Mouse (Mus musculus) CH12.LX (cell line): ENCODE results near the gene Hypk. TPM values are rescaled to one million over a fixed set of nuclear protein-coding genes. Genes with fewer than 3 reads are reported as not detected.

ENCODE experiments used
- DNase-seq: peaks from one replicate; pipeline ENCODE4 v3.0.0-alpha.2; 2013; ENCODE audit errors: extremely low read depth
- H3K27ac ChIP-seq: 2 replicates; pipeline ENCODE4 v1.5.1; 2012; ENCODE audit warnings: low read depth, mild to moderate bottlenecking, control low read depth, moderate library complexity; ENCODE audit not compliant: insufficient read depth
- H3K27me3 ChIP-seq: replicated peaks from 2 replicates; pipeline ENCODE3; 2012; ENCODE audit warnings: inconsistent platforms
- H3K36me3 ChIP-seq, 2 experiments: replicated peaks in 1 of 2; 2 replicates each; pipeline versions ENCODE3 to v1.6.1; 2012; ENCODE audit warnings: inconsistent platforms in 1 of 2, low read length in 1 of 2, mild to moderate bottlenecking in 1 of 2, mixed read lengths in 1 of 2, moderate library complexity in 1 of 2; ENCODE audit not compliant: control insufficient read depth in 1 of 2, insufficient read depth in 1 of 2
- H3K4me1 ChIP-seq, 2 experiments: 2 replicates each; pipeline ENCODE4 v1.6.1; 2012; ENCODE audit warnings: inconsistent platforms in 1 of 2, moderate library complexity in 1 of 2; ENCODE audit not compliant: insufficient read depth in 2 of 2, control insufficient read depth in 1 of 2
- H3K4me2 ChIP-seq: 2 replicates; pipeline ENCODE4 v1.6.1; 2012; ENCODE audit warnings: low read depth, mild to moderate bottlenecking, control low read depth; ENCODE audit not compliant: poor library complexity, insufficient read depth, severe bottlenecking
- H3K4me3 ChIP-seq, 3 experiments: fragments of 150-350 bp in 1 of 3; sonication (generic) in 1 of 3; replicated peaks in 1 of 3; 2 replicates each; pipeline versions ENCODE3 to v1.5.1; 2011 to 2012; ENCODE audit warnings: low read depth in 2 of 3, low read length in 2 of 3, mild to moderate bottlenecking in 2 of 3, moderate library complexity in 2 of 3, control low read depth in 1 of 3, improper control_type of control experiment in 1 of 3, inconsistent platforms in 1 of 3, mixed read lengths in 1 of 3; ENCODE audit not compliant: poor library complexity in 1 of 3
- H3K79me2 ChIP-seq: replicated peaks from 2 replicates; pipeline ENCODE4 v1.6.1; 2012; ENCODE audit warnings: mild to moderate bottlenecking, moderate library complexity; ENCODE audit not compliant: control insufficient read depth, poor library complexity, insufficient read depth, severe bottlenecking; ENCODE audit errors: extremely low read depth
- H3K9ac ChIP-seq: 2 replicates; pipeline ENCODE4 v1.6.1; 2012; ENCODE audit warnings: low read depth, mild to moderate bottlenecking, control low read depth, moderate library complexity; ENCODE audit not compliant: insufficient read depth
- H3K9me3 ChIP-seq: replicated peaks from 2 replicates; pipeline ENCODE3; 2012; ENCODE audit warnings: low read length, inconsistent platforms, mixed read lengths
- BHLHE40 ChIP-seq: IDR thresholded peaks from 2 replicates; pipeline ENCODE4 v1.6.1; 2011; ENCODE audit warnings: mild to moderate bottlenecking, low read depth, low read length, improper control_type of control experiment
- CTCF ChIP-seq, 2 experiments: IDR thresholded peaks in 1 of 2; conservative IDR thresholded peaks in 1 of 2; 2 replicates each; pipeline ENCODE4 v1.5.1; 2011 to 2012; ENCODE audit warnings: low read depth in 2 of 2, low read length in 2 of 2, improper control_type of control experiment in 1 of 2, inconsistent platforms in 1 of 2, mild to moderate bottlenecking in 1 of 2, moderate library complexity in 1 of 2
- ELF1 ChIP-seq: IDR thresholded peaks from 2 replicates; pipeline ENCODE4 v1.6.1; 2014; ENCODE audit warnings: low read depth, mild to moderate bottlenecking, inconsistent platforms, low read length, improper control_type of control experiment
- IRF4 ChIP-seq: IDR thresholded peaks from 2 replicates; pipeline ENCODE4 v1.6.1; 2014; ENCODE audit warnings: low read depth, mild to moderate bottlenecking, inconsistent platforms, low read length, improper control_type of control experiment
- PAX5 ChIP-seq: IDR thresholded peaks from 2 replicates; pipeline ENCODE4 v1.6.1; 2012; ENCODE audit warnings: low read length, inconsistent platforms, mixed read lengths
- POLR2A ChIP-seq: IDR thresholded peaks from 2 replicates; pipeline ENCODE4 v1.6.1; 2011; ENCODE audit warnings: low read depth, mild to moderate bottlenecking, improper control_type of control experiment, low read length
- RAD21 ChIP-seq: IDR thresholded peaks from 2 replicates; pipeline ENCODE4 v1.6.1; 2011; ENCODE audit warnings: low read depth, mild to moderate bottlenecking, low read length, improper control_type of control experiment, moderate library complexity
- SIN3A ChIP-seq: IDR thresholded peaks from 2 replicates; pipeline ENCODE4 v1.6.1; 2012; ENCODE audit warnings: low read length, improper control_type of control experiment, inconsistent platforms
- SMC3 ChIP-seq: IDR thresholded peaks from 2 replicates; pipeline ENCODE4 v1.6.1; 2011; ENCODE audit warnings: low read depth, low read length, improper control_type of control experiment
- TCF12 ChIP-seq: IDR thresholded peaks from 2 replicates; pipeline ENCODE4 v1.6.1; 2014; ENCODE audit warnings: low read depth, mild to moderate bottlenecking, inconsistent platforms, low read length, improper control_type of control experiment
- USF1 ChIP-seq: IDR thresholded peaks from 2 replicates; pipeline ENCODE4 v1.6.1; 2014; ENCODE audit warnings: low read depth, mild to moderate bottlenecking, inconsistent platforms, low read length, improper control_type of control experiment
- USF2 ChIP-seq: conservative IDR thresholded peaks from 2 replicates; pipeline ENCODE4 v1.6.1; 2011; ENCODE audit warnings: low read depth, low read length, improper control_type of control experiment
- ZMIZ1 ChIP-seq: IDR thresholded peaks from 2 replicates; pipeline ENCODE4 v1.6.1; 2012; ENCODE audit warnings: low read depth, mild to moderate bottlenecking, inconsistent platforms, low read length, improper control_type of control experiment
- ZNF384 ChIP-seq: IDR thresholded peaks from 2 replicates; pipeline ENCODE4 v1.6.1; 2012; ENCODE audit warnings: low read depth, low read length, improper control_type of control experiment, inconsistent platforms
- dilution Hi-C: fragments of 300-500 bp; cut with MboI; formaldehyde crosslinking; loops from 2 replicates; pipeline ENCODE4 v1.14.3; 2020; ENCODE audit warnings: low sequenced_read_pairs; ENCODE audit not compliant: extremely low pct_unique_long_range_greater_than_20kb, extremely low pct_ligation_motif_present
- in situ Hi-C: fragments of 300-500 bp; cut with MboI; formaldehyde crosslinking; loops from 3 replicates; pipeline ENCODE4 v1.14.3; 2019; ENCODE audit warnings: low sequenced_read_pairs, low pct_ligation_motif_present, low pct_unique_long_range_greater_than_20kb, mixed read lengths
- polyA plus RNA-seq: library from polyadenylated mRNA; unstranded; fragments of >175 nt; gene quantifications from 2 replicates; pipeline ENCODE4 v1.2.1, GENCODE M21; 2012; ENCODE audit warnings: low read depth; ENCODE audit not compliant: insufficient read length
- total RNA-seq, 2 experiments: library from RNA; depleted of rRNA; stranded (reverse); fragments of 300-350 nt in 1 of 2; fragments of >200 nt in 1 of 2; gene quantifications; 2 replicates each; pipeline ENCODE4 v1.2.3; 2012 to 2014

Gene Hypk
- total and polyA plus RNA-seq, 3 experiments, result 11.7 to 119 (median 15.4) TPM

- H3K27me3 ChIP-seq, result no peaks in the 10 kb centered on the region
- no peak overlapping the region for H3K9ac ChIP-seq
- H3K27ac ChIP-seq, result no peak overlapping the region
- peaks cover 68 to 91% of the 10 kb centered on the region in 2 experiments for H3K36me3 ChIP-seq
- DNase-seq, result peak; percentile 48
- H3K9me3 ChIP-seq, result no peaks in the 10 kb centered on the region
- H3K4me1 ChIP-seq, result no peaks in the 10 kb centered on the region
- H3K4me2 ChIP-seq, result no peak overlapping the region
- in situ Hi-C loops, result no loop called here
- TF ChIP-seq SMC3, result peak; percentile 14; the same call in 1 of the 2 replicates
- TF ChIP-seq TCF12, result no peak
- TF ChIP-seq POLR2A, result 0 out of 2 replicates have a peak, but pooled peaks have one; percentile 20
- TF ChIP-seq CTCF (conservative IDR thresholded peaks at IDR 0.05 in 1 of 2, IDR thresholded peaks at IDR 0.05 in 1 of 2; ENCODE audit: low read depth in 2 of 2, low read length in 2 of 2), result peak; percentile 38 to 67; a peak in 3 of 4 replicates
- TF ChIP-seq ZNF384, result no peak
- no peak for TF ChIP-seq USF2
- TF ChIP-seq RAD21, result peak; percentile 45
- TF ChIP-seq ELF1, result no peak
- no peak overlapping the region for H3K4me3 ChIP-seq
- H3K79me2 ChIP-seq, result no peaks in the 10 kb centered on the region
- dilution Hi-C loops, result no loop called here
Measured at GRCm38 (mm10) chr2:121434854-121435253, 18.2 kb upstream of the Hypk start.

- H3K4me1 ChIP-seq, result peaks cover 6 to 24% of the 10 kb centered on the region in 2 experiments
- dilution Hi-C loops, result no loop called here
- no peak overlapping the region for H3K4me3 ChIP-seq
- H3K27me3 ChIP-seq, result peaks cover 9% of the 10 kb centered on the region
- no peak for TF ChIP-seq PAX5
- TF ChIP-seq BHLHE40, result no peak
- TF ChIP-seq SIN3A, result no peak
- no peak for TF ChIP-seq USF2
- no peak for TF ChIP-seq IRF4
- no peak for TF ChIP-seq ELF1
- TF ChIP-seq ZMIZ1, result no peak
- TF ChIP-seq USF1, result no peak
- 0 out of 2 replicates have a peak, but pooled peaks have one; percentile 9 for TF ChIP-seq POLR2A
- no peak for DNase-seq
- H3K27ac ChIP-seq, result no peak overlapping the region
- peaks cover 30 to 43% of the 10 kb centered on the region in 2 experiments for H3K36me3 ChIP-seq
- no peaks in the 10 kb centered on the region for H3K9me3 ChIP-seq
- H3K79me2 ChIP-seq, result no peaks in the 10 kb centered on the region
- no peak overlapping the region for H3K9ac ChIP-seq
- in situ Hi-C loops, result no loop called here
- H3K4me2 ChIP-seq, result no peak overlapping the region
Measured at GRCm38 (mm10) chr2:121439746-121440145, 13.3 kb upstream of the Hypk start.
